Mouse (Mus musculus): Measurements from ENCODE around the gene Rflna.

The Rflna gene

GRCm38 (mm10) chr5:125002969-125003872, at the start of gene Rflna:
Gene Rflna, plus strand, starts transcription at chr5:125003221.
- in situ Hi-C loops (cut with MboI; ENCODE audit: low pct_unique_long_range_greater_than_20kb in 1 of 2, low sequenced_read_pairs in 2 of 2, unreplicated experiment in 1 of 2), result no loop called here

DNA sequence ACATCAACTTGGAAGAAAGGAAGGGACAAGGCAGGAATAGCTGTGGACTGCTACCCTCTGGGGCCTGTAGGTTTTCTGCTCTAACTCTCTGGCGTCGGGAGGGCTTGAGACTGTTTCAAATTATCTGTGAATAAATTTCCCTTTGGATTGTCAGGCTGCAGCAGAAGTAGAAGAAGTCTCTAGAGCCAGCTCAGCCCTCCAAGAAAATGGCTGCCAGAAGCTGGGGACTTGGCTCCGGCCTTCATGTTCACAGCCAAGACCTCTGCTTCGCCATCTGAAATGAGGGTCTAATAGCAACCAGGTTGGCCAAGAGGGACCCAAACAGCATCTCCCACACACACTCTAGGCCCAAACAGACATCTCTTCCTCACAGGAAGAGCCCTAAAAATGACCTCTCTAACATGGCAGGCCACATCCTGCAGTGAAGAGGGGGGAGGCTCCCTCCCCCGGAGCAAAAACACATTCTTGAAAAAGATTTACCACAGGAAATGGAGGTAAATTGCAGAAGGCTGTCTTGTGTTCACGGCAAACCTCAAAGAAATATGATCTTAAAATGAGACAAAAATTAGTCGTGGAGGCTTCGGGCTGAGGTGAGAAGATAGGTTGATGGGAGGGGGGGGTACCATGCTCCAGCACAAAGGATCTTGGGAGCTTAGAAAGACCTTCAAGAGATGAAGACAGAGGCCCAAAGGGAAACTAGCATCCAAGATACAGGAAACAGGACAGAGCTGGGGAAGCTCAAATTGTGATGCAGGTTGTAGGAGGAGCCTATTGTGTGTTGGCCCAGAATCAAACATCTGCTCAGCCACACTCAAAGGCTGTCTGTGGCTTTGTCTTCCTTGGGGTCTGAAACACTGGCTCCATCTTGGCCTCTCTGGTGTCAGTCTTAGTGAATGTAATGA, 48.4 kb upstream of the Rflna start:
- in situ Hi-C loops (cut with MboI; ENCODE audit: low pct_unique_long_range_greater_than_20kb in 1 of 2, low sequenced_read_pairs in 2 of 2, unreplicated experiment in 1 of 2), result no loop called here

- in situ Hi-C loops (cut with MboI; ENCODE audit: low pct_unique_long_range_greater_than_20kb in 1 of 2, low sequenced_read_pairs in 2 of 2, unreplicated experiment in 1 of 2), result no loop called here
Measured at GRCm38 (mm10) chr5:124957491-124957890, 45.5 kb upstream of the Rflna start.

GRCm38 (mm10) chr5:124959099-124959498, 43.9 kb upstream of the Rflna start:
- in situ Hi-C loops (cut with MboI; ENCODE audit: low pct_unique_long_range_greater_than_20kb in 1 of 2, low sequenced_read_pairs in 2 of 2, unreplicated experiment in 1 of 2), result no loop called here

- in situ Hi-C loops (cut with MboI; ENCODE audit: low pct_unique_long_range_greater_than_20kb in 1 of 2, low sequenced_read_pairs in 2 of 2, unreplicated experiment in 1 of 2), result loop anchor here in 1 of 2 experiments (5.0 kb wide), 1 partner anchor 48 kb away; no protein-coding TSS in a partner anchor
Measured at GRCm38 (mm10) chr5:124960131-124960901, 42.7 kb upstream of the Rflna start.

DNA sequence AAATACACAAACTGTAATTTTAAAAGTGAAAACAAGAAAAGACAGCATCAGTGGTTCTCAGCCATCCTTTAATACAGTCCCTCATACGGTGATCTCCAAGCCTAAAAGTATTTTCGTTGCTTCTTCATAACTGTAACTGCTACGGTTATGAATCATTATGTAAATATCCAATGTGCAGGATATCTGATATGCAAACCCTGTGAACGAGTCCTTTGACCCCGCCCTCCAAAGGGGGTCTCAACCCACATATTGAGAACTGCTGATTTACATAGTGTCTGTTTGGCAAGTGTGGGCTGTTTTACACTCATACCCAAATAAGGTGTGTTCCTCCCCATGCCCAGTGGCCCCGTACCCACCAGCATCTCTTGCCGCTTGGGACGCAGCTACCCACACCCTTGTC, 41.6 kb upstream of the Rflna start:
- in situ Hi-C loops (cut with MboI; ENCODE audit: low pct_unique_long_range_greater_than_20kb in 1 of 2, low sequenced_read_pairs in 2 of 2, unreplicated experiment in 1 of 2), result loop anchor here in 1 of 2 experiments (5.0 kb wide), 1 partner anchor 49 kb away; no protein-coding TSS in a partner anchor

DNA sequence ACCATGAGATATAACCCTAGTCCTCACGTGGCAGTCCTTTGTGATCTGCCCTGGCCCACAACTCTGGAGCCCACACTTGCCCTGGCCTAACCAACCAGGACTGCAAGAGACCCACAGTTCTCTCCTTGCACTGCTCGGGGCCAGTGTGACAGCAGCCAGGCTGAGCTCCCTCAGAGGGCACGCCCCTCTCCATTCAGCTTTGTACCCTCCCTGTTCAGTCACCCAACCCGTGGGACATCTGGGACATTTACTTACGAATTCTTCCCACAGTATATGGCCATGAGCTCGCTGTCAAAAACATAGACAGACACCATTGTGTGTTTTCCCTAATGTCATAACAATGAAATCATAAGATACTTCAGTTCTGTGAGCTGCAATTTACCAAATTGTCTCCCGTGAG, 40.3 kb upstream of the Rflna start:
- in situ Hi-C loops (cut with MboI; ENCODE audit: low pct_unique_long_range_greater_than_20kb in 1 of 2, low sequenced_read_pairs in 2 of 2, unreplicated experiment in 1 of 2), result loop anchor here in 1 of 2 experiments (5.0 kb wide), 1 partner anchor 50 kb away; no protein-coding TSS in a partner anchor

- in situ Hi-C loops (cut with MboI; ENCODE audit: low pct_unique_long_range_greater_than_20kb in 1 of 2, low sequenced_read_pairs in 2 of 2, unreplicated experiment in 1 of 2), result loop anchor here in 1 of 2 experiments (5.0 kb wide), 1 partner anchor 52 kb away; no protein-coding TSS in a partner anchor
Measured at GRCm38 (mm10) chr5:124963806-124964672, 39.0 kb upstream of the Rflna start.

- in situ Hi-C loops (cut with MboI; ENCODE audit: low pct_unique_long_range_greater_than_20kb in 1 of 2, low sequenced_read_pairs in 2 of 2, unreplicated experiment in 1 of 2), result no loop called here
Measured at GRCm38 (mm10) chr5:124966622-124967332, 36.2 kb upstream of the Rflna start.

DNA sequence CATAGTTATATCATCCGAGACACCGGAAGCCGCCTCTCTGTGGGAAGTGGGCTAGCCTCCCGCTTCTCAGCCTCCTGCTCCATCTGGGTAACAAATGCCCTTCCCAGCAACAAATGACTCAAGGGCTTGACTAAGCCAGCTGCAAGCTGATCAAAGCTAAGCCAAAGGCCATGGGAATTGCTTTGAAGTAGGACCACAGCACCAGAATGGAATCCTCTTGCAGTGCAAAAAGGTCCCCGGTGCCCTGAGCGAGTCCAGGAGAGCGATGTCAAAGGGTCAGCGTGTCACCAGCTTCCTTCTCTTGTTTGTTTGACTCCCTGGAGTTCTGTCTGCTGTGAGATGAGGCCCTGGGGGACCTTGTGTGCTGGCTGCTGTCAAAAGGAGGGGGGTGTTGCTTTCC, 33.2 kb upstream of the Rflna start:
- in situ Hi-C loops (cut with MboI; ENCODE audit: low pct_unique_long_range_greater_than_20kb in 1 of 2, low sequenced_read_pairs in 2 of 2, unreplicated experiment in 1 of 2), result no loop called here

DNA sequence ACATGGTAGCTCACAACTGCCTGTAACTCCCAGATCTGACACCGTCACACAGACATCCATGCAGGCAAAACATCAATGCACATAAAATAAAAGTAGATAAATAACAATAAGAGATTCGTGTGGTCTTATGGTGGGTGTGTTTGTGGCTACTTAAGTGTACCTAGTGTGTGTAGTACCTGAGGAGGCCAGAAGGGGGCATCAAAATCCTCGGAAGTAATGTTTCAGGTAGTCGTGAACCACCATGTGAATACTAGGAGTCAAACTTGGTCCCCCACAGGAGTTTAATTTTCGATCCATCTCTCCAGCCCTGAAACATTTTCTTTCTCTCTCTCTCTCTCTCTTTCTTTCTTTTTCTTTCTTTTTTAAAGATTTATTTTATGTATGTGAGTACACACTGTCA, 16.8 kb upstream of the Rflna start:
- in situ Hi-C loops (cut with MboI; ENCODE audit: low pct_unique_long_range_greater_than_20kb in 1 of 2, low sequenced_read_pairs in 2 of 2, unreplicated experiment in 1 of 2), result loop anchor here in 1 of 2 experiments (10.0 kb wide), 1 partner anchor 259 kb away; no protein-coding TSS in a partner anchor

GRCm38 (mm10) chr5:124986656-124987055, 16.4 kb upstream of the Rflna start:
- in situ Hi-C loops (cut with MboI; ENCODE audit: low pct_unique_long_range_greater_than_20kb in 1 of 2, low sequenced_read_pairs in 2 of 2, unreplicated experiment in 1 of 2), result loop anchor here in 1 of 2 experiments (10.0 kb wide), 1 partner anchor 258 kb away; no protein-coding TSS in a partner anchor

DNA sequence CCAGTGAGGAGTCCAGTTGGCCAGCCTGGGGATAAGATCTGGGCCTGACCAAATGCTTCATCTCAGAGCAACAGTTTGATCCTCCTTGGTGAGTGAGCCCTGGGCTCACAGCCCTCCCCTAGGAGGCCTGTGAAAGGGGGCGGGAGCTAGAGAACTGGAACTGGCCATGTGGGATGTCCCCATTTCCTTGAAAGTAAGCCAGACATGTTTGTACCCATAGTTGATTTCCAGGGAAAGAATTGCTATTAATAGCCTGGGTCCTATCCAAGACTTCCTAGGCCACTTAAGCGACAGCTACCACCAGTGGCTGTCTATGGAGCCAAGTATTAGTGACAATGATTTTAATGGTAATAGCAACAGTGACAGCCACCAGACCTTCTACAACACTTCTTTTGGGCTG, 13.3 kb upstream of the Rflna start:
- in situ Hi-C loops (cut with MboI; ENCODE audit: low pct_unique_long_range_greater_than_20kb in 1 of 2, low sequenced_read_pairs in 2 of 2, unreplicated experiment in 1 of 2), result loop anchor here in 1 of 2 experiments (10.0 kb wide), 1 partner anchor 255 kb away; no protein-coding TSS in a partner anchor

GRCm38 (mm10) chr5:124992323-124992722, 10.7 kb upstream of the Rflna start:
- in situ Hi-C loops (cut with MboI; ENCODE audit: low pct_unique_long_range_greater_than_20kb in 1 of 2, low sequenced_read_pairs in 2 of 2, unreplicated experiment in 1 of 2), result no loop called here

DNA sequence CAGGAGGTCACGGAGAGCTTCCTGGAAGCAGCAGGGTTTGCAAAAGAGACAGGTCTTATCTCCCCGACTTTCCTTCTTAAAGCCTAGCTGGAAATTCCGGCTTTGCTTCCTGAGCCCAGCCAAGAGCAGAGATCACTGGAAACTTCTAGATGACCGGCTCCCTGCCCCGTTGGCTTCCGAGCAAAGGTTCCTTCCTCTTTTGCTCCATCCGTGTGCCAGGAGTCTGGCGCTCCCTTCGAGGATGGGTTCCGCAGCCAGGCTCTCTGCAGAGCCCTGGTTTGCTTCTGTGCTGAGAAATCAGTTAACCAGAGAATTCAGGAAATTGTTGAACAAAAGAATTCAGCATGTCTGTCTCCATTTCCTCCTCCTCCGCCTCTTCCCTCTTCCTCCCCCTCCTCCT, 10.1 kb upstream of the Rflna start:
- in situ Hi-C loops (cut with MboI; ENCODE audit: low pct_unique_long_range_greater_than_20kb in 1 of 2, low sequenced_read_pairs in 2 of 2, unreplicated experiment in 1 of 2), result no loop called here

DNA sequence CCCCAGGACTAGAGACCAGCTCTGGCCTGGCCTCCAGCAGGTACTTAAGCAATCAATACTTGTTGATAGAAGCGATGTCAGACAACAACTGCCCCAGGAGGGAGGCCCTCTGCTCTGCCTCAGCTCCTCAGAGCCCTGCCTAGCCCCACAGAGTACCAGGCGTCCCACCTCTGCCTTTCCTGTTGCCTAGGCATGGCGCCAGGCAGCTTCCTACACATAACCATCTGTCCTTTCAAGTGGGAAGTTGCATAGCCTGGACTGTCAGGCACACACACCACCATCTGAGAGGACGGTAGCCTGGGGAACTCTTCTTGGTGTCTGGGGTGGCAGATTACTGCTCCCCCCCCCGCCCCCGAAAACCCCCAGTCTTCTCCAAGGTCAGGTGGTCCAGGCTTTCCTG, 6.2 kb upstream of the Rflna start:
- in situ Hi-C loops (cut with MboI; ENCODE audit: low pct_unique_long_range_greater_than_20kb in 1 of 2, low sequenced_read_pairs in 2 of 2, unreplicated experiment in 1 of 2), result no loop called here

DNA sequence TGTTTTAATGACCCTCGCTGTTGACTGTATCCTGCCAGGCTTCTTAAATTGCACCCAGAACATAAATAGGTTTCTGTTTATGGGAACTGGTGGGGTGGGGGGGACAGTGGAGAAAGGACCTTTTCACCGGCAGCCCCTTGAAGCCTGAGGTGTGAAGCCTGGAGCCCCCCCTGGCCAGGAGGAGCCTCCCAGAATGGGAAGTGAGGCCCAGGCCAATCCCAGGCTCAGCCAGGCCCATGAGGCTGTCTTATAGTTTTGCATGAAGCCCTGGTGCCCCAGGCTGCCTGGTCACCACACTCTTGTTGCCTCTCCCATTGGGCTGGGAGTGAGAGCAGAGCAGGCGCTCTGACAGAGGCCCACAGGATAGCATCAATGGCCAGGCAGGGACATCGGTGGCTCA, 5.1 kb upstream of the Rflna start:
- in situ Hi-C loops (cut with MboI; ENCODE audit: low pct_unique_long_range_greater_than_20kb in 1 of 2, low sequenced_read_pairs in 2 of 2, unreplicated experiment in 1 of 2), result no loop called here
